Mouse (Mus musculus): Measurements from ENCODE around the gene Ncl. TPM values are rescaled to one million over a fixed set of nuclear protein-coding genes. Genes with fewer than 3 reads are reported as not detected.

Ncl gene
- polyA plus RNA-seq, 1 experiment from 2014 or later: 452 TPM

DNA sequence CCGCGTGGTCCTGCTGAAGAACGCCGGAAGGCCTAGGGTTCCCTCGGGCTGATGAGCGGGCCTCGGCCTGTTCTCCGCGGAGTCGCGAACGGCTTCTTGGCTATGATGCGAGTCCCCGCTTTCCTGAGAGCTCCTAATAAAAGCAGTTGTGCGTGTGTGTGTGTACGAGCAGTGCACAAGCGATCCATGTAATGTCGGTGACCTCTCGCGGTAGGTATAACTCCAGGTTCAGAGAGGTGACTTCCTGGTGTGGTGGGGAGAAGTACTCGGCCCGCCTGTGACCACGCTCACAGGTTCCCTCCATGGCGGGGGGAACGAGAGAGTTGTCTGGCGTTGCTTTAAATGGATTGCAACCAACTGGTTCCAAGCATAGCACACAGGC is 589 bp upstream of the Ncl start:
- Histone ChIP-seq H3K27me3 (no peaks in the 10 kb centered on the region), H3K4me3 (peak overlapping the region; percentile 89), H3K36me3 (peaks cover 28% of the 10 kb centered on the region), H3K9ac (peak overlapping the region; percentile 94), H3K4me2 (peak overlapping the region; percentile 86), H3K4me1 (peaks cover 22% of the 10 kb centered on the region), H3K9me3 (no peaks in the 10 kb centered on the region), H3K27ac (peak overlapping the region; percentile 100)
- 0% methylated on average over 26 of the region's 26 CpGs for WGBS
- no peak for ATAC-seq (ENCODE audit: insufficient number of reproducible peaks, insufficient read depth, low FRiP score, low TSS enrichment, low read depth)

DNA sequence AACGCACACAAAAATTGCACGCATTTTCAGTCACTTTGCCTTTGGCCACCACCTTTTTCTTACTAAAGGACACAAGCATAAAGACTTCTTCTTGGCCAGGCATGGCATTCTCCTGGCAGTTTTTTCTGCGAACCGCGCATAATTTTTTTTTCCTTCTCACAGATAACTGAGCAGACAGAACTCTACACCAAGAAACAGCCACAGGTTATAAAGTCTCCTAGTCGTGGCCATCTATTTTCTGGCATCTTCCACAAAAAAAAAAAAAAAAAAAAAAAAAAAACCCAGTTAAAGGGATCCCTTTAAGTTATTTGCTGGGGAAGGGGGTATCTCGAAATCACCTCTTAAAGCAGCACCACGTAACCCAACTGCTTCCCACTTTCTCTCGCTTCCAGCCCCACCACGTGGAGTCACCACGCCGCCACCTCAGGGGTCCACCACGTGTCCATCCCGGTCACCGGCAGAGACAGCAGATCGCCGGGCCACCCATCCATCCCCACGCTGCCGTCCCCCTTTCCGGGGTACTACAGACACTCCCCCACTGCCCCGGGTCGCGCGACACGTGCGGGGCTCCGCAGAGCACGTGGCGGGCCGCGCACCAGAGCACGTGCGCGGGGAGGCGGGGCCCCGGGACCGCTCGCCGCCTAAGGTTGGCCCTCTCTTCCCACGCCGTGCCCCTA is 833 bp downstream of the Ncl start:
- no peak for ATAC-seq (ENCODE audit: insufficient number of reproducible peaks, insufficient read depth, low FRiP score, low TSS enrichment, low read depth)
- peak overlapping the region; percentile 89 for H3K4me3 ChIP-seq
- H3K4me2 ChIP-seq: peak overlapping the region; percentile 86
- peak overlapping the region; percentile 94 for H3K9ac ChIP-seq
- no peaks in the 10 kb centered on the region for H3K9me3 ChIP-seq
- peaks cover 22% of the 10 kb centered on the region for H3K4me1 ChIP-seq
- WGBS: under 1% methylated on average over 41 of the region's 41 CpGs
- H3K27ac ChIP-seq: peak overlapping the region; percentile 100
- no peaks in the 10 kb centered on the region for H3K27me3 ChIP-seq
- H3K36me3 ChIP-seq: peaks cover 43% of the 10 kb centered on the region

DNA sequence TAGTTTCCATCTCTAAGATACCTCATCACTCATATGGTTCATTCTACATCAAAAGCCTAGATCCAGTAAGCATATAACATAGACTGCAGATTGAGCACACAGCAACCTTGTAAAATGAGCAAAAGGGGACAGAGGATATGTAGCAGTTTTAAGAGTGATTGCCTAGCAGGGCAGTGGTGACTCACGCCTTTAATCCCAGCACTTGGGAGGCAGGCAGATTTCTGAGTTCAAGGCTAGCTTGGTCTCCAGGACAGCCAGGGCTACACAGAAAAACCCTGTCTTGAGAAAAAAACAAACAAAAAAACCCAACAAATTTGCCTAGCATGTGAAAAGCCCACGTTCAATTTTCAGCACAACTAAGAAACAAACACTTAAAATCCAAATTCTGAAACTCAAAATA is 5.0 kb downstream of the Ncl start:
- H3K9ac ChIP-seq: no peak overlapping the region
- ATAC-seq (ENCODE audit: insufficient number of reproducible peaks, insufficient read depth, low FRiP score, low TSS enrichment, low read depth): no peak
- WGBS: 82% methylated on average over 2 of the region's 2 CpGs

DNA sequence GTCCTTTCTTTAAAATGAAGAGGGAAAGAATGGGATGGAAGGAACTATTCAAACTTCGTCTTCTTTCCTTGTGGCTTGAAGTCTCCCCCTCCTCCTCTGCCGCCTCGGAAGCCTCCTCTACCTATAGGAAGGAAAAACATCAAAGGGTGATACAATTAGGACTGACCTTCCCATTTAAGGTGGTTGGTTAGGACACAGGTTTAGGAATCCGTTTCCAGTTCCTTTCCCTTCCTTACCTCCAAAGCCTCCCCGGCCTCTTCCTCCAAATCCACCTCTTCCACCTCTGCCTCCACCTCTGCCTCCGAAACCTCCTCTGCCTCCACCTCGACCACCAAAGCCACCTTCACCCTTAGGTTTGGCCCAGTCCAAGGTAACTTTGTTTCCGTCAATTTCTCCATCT is 8.6 kb downstream of the Ncl start:
- H3K4me2 ChIP-seq: no peak overlapping the region
- ATAC-seq (ENCODE audit: insufficient number of reproducible peaks, insufficient read depth, low FRiP score, low TSS enrichment, low read depth): no peak
- no peak overlapping the region for H3K9ac ChIP-seq
- no peaks in the 10 kb centered on the region for H3K9me3 ChIP-seq
- 85% methylated on average over 8 of the region's 8 CpGs for WGBS
- no peaks in the 10 kb centered on the region for H3K4me1 ChIP-seq
- no peak overlapping the region for H3K4me3 ChIP-seq
- H3K27me3 ChIP-seq: no peaks in the 10 kb centered on the region
- H3K27ac ChIP-seq: no peak overlapping the region
- H3K36me3 ChIP-seq: peaks cover 88% of the 10 kb centered on the region

More for the DNA sequence above, 5.0 kb downstream of the Ncl start:
- H3K27ac ChIP-seq: no peak overlapping the region
- no peak overlapping the region for H3K4me2 ChIP-seq
- peaks cover 83% of the 10 kb centered on the region for H3K36me3 ChIP-seq
- no peak overlapping the region for H3K4me3 ChIP-seq
- no peaks in the 10 kb centered on the region for H3K27me3 ChIP-seq
- H3K9me3 ChIP-seq: no peaks in the 10 kb centered on the region
- peaks cover 11% of the 10 kb centered on the region for H3K4me1 ChIP-seq

DNA sequence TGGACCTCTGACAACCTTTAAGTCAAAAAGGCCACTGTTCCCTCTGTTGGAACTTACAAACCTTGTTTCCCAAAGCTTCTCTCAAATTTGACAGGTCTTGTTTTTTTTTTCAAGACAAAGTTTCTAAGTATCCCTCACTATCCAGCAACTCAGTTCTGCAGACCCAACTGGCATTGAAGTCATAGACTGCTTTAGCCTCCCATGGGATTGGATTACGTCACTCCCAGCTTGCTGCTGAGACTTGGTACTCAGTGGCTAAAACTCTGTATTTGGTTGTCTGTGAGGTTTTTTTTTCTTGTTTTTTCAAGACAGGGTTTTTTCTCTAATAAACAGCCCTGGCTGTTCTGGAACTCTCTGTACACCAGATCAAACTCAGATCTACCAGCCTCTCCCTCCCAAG is 9.5 kb downstream of the Ncl start:
- no peak overlapping the region for H3K4me3 ChIP-seq
- 87% methylated on average over 1 of the region's 1 CpGs for WGBS
- ATAC-seq (ENCODE audit: insufficient number of reproducible peaks, insufficient read depth, low FRiP score, low TSS enrichment, low read depth): no peak
- no peaks in the 10 kb centered on the region for H3K27me3 ChIP-seq
- H3K4me2 ChIP-seq: no peak overlapping the region
- H3K4me1 ChIP-seq: no peaks in the 10 kb centered on the region
- no peak overlapping the region for H3K9ac ChIP-seq
- H3K36me3 ChIP-seq: peaks cover 85% of the 10 kb centered on the region
- no peaks in the 10 kb centered on the region for H3K9me3 ChIP-seq
- no peak overlapping the region for H3K27ac ChIP-seq

DNA sequence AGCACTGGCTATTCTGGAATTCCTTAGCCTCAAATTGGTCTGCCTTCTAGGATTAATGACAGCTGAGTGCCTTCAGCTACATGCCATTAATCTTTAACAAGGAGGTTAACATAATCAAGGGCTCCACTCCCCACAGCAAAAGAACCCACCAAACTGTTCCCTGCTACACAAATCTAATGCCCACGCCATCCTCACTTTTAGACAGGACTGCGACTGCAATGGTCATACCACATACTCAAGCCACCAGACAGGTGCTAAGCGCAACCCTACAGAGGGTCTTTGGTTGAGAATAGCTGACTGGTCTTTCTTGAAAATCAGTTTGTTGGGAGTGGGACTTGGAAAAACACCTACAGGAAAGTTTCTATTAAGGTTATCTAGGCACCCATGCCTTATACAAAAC is 10.0 kb downstream of the Ncl start:
- no peak overlapping the region for H3K4me3 ChIP-seq
- H3K9me3 ChIP-seq: no peaks in the 10 kb centered on the region
- H3K4me2 ChIP-seq: no peak overlapping the region
- H3K27me3 ChIP-seq: no peaks in the 10 kb centered on the region
- no peak overlapping the region for H3K27ac ChIP-seq
- H3K9ac ChIP-seq: no peak overlapping the region
- H3K36me3 ChIP-seq: peaks cover 80% of the 10 kb centered on the region
- no peaks in the 10 kb centered on the region for H3K4me1 ChIP-seq
- WGBS: 94% methylated on average over 3 of the region's 3 CpGs
- no peak for ATAC-seq (ENCODE audit: insufficient number of reproducible peaks, insufficient read depth, low FRiP score, low TSS enrichment, low read depth)

DNA sequence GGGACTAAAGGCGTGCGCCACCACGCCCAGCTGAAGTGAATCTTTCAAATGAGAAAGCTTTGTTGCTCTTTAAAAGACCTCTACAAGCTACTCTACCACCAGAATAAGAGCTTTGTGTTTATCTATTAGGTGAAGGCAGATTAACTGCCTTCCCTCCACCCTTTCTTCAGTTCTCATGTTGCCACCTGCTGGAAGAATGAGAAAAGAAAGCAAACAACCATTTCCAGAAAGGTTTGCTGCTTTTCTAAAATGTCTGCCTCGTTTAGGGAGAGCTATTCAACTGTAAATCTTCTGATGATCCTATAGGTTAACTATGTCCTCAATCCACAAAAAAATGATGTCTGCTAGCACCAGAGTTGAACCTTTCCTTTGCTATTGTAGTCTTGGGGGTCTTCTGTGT is 10.4 kb downstream of the Ncl start:
- ATAC-seq (ENCODE audit: insufficient number of reproducible peaks, insufficient read depth, low FRiP score, low TSS enrichment, low read depth): no peak
- WGBS: 81% methylated on average over 4 of the region's 4 CpGs
- Histone ChIP-seq H3K9me3 (no peaks in the 10 kb centered on the region), H3K27ac (no peak overlapping the region), H3K4me1 (no peaks in the 10 kb centered on the region), H3K36me3 (peaks cover 76% of the 10 kb centered on the region), H3K4me3 (no peak overlapping the region), H3K9ac (no peak overlapping the region), H3K27me3 (no peaks in the 10 kb centered on the region), H3K4me2 (no peak overlapping the region)

DNA sequence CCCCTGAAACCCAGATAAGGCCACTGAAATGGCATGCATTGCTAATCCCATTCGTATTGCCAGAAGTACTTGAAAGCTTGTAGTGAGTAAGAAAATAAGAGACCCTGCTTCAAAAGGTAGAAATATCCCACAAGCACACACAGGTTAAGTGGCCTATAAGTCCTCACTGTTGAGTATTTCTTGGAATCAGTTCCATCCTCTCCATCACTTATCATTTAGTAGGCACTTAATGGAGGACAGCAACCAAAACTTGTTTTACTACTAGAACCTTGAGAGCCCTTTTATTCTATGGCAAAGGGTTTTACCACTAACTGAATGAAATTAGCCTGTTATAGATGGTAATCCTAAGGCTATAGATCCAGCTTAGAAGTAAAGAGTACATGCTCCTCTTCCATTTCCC is 11.1 kb downstream of the Ncl start:
- H3K9ac ChIP-seq: no peak overlapping the region
- H3K4me1 ChIP-seq: no peaks in the 10 kb centered on the region
- H3K4me2 ChIP-seq: no peak overlapping the region
- 67% methylated on average over 1 of the region's 1 CpGs for WGBS
- H3K27ac ChIP-seq: no peak overlapping the region
- no peaks in the 10 kb centered on the region for H3K9me3 ChIP-seq
- no peaks in the 10 kb centered on the region for H3K27me3 ChIP-seq
- H3K36me3 ChIP-seq: peaks cover 69% of the 10 kb centered on the region
- ATAC-seq (ENCODE audit: insufficient number of reproducible peaks, insufficient read depth, low FRiP score, low TSS enrichment, low read depth): no peak
- H3K4me3 ChIP-seq: no peak overlapping the region

DNA sequence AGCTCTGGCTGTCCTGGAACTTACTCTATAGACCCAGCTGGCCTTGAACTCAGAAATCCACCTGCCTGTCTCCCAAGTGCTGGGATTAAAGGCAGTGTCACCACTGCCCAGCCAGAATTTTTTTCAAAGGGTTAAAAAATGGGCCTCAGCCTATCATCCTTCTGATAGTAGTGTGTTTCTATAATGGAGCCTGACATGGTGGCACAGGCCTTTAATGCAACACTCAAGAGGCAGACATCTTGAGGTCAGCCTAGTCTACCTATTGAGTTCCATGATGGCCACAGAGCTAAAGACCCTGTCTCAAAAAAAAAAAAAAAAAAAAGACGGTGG is 11.5 kb downstream of the Ncl start:
- Histone ChIP-seq H3K9me3 (no peaks in the 10 kb centered on the region), H3K4me3 (no peak overlapping the region), H3K9ac (no peak overlapping the region), H3K4me2 (no peak overlapping the region), H3K36me3 (peaks cover 66% of the 10 kb centered on the region), H3K4me1 (no peaks in the 10 kb centered on the region), H3K27me3 (no peaks in the 10 kb centered on the region), H3K27ac (no peak overlapping the region)
- no peak for ATAC-seq (ENCODE audit: insufficient number of reproducible peaks, insufficient read depth, low FRiP score, low TSS enrichment, low read depth)
- 55% methylated on average over 1 of the region's 1 CpGs for WGBS

DNA sequence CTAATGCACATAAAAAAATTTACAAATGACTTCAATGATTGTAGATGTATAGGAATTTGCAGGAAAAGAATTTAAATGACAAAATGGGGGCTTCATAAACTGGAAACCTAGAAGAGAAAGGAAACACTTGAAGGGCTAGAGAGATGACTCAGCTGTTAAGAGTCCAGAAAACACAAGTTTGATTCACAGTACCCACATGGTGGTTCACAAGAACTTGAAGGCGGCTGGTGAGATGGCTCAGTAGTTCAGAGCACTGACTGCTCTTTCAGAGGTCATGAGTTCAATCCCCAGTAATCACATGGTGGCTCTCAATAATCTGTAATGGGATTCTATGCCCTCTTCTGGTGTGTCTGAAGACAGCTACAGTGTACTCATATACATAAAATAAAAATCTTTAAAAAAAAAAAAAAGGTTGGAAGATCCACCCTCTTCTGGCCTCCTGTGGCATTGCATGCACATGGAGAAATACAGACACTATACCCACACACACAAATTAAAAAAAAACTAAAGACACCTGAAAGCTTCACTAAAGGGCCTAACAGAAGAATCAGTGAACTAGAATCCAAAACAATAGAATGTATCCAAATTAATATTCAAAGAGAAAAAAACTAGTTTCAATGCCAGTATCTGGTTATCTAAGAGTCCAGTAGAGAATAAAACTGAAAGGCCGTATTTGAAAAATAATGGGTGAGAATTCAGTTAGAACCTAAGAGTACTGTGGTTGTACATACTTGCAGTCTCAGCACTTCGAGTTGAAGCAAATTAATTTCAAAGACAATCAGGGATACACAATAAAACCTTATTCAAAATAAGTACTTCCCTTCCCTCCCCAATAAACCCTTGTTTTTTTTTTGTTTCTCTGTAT is 12.1 kb downstream of the Ncl start:
- H3K27ac ChIP-seq: no peak overlapping the region
- H3K9me3 ChIP-seq: no peaks in the 10 kb centered on the region
- H3K27me3 ChIP-seq: no peaks in the 10 kb centered on the region
- 81% methylated on average over 3 of the region's 3 CpGs for WGBS
- no peak overlapping the region for H3K9ac ChIP-seq
- no peaks in the 10 kb centered on the region for H3K4me1 ChIP-seq
- H3K4me3 ChIP-seq: no peak overlapping the region
- no peak for ATAC-seq (ENCODE audit: insufficient number of reproducible peaks, insufficient read depth, low FRiP score, low TSS enrichment, low read depth)
- H3K36me3 ChIP-seq: peaks cover 61% of the 10 kb centered on the region
- no peak overlapping the region for H3K4me2 ChIP-seq

DNA sequence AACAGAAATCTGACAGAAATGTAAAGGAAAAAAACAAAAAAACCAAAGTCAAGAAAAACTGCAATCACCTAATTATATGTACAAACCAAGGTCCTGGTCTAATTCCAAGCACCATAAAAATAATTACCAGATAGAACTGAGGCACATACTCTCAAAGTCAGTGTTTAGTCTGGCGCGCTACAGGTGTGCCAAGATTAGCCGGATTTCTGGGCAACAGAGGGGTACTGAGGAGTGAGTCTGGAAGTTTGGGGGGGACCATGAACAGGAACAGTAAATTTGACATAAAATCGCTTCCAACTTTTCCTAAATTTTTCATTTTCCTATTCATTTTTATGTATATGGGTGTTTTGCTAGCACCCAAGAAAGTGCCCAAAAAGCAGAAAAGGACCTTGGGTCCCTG is 13.2 kb downstream of the Ncl start:
- no peak overlapping the region for H3K27ac ChIP-seq
- no peak overlapping the region for H3K9ac ChIP-seq
- H3K4me1 ChIP-seq: no peaks in the 10 kb centered on the region
- no peak for ATAC-seq (ENCODE audit: insufficient number of reproducible peaks, insufficient read depth, low FRiP score, low TSS enrichment, low read depth)
- no peaks in the 10 kb centered on the region for H3K27me3 ChIP-seq
- no peaks in the 10 kb centered on the region for H3K9me3 ChIP-seq
- no peak overlapping the region for H3K4me2 ChIP-seq
- no peak overlapping the region for H3K4me3 ChIP-seq
- peaks cover 49% of the 10 kb centered on the region for H3K36me3 ChIP-seq
- WGBS: 94% methylated on average over 4 of the region's 4 CpGs

DNA sequence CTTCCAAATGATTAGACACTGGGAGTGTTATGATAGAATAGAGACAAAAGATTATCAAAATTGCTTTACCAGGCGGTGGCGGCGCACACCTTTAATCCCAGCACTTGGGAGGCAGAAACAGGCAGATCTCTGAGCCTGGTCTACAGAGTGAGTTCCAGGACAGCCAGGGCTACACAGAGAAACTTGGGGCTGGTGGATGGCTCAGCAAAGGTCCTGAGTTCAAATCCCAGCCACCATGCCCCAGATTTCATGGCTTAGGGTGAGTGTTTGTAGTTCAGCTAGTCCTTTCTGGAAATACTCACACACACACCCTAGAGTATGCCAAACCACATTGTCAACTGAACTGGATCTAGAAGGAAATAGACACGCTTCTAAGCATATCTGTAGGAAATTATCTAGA is 14.1 kb downstream of the Ncl start:
- Histone ChIP-seq H3K9me3 (no peaks in the 10 kb centered on the region), H3K27me3 (no peaks in the 10 kb centered on the region), H3K4me1 (no peaks in the 10 kb centered on the region), H3K36me3 (peaks cover 40% of the 10 kb centered on the region), H3K9ac (no peak overlapping the region), H3K4me3 (no peak overlapping the region), H3K4me2 (no peak overlapping the region), H3K27ac (no peak overlapping the region)
- 89% methylated on average over 4 of the region's 4 CpGs for WGBS
- ATAC-seq (ENCODE audit: insufficient number of reproducible peaks, insufficient read depth, low FRiP score, low TSS enrichment, low read depth): no peak
